Mouse (Mus musculus): ENCODE results near the gene A230050P20Rik.

DNA sequence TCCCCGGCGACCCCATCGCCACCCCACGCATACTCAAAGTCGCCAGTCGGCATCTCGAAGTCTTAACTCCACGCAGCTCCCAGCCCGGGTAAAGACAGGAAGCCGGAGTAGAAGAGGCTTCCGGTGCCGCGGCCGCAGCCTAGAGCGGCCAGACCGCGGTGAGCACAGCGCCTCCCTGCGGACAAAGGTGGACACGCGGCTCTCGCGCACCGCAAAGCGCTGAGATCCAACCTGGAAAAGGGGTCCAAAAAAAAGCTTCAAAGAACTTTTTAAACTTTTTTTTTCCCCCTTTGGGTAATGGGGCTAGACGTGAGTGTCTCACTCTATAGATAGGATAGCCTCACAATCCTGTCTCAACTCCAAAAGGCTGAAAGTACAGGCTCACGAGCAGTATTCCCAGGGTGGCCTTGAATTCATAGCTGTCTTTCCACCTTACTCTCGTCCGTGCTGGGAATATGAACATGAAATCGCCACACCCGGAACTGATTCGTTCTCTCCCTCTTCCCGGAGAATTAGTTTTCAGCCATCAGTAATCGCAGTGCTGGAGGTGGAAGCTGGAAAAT, 30.1 kb downstream of the A230050P20Rik start, which contains the start of gene Eif3g:
- TF ChIP-seq POLR2AphosphoS2 (IDR thresholded peaks at IDR 0.05; ENCODE audit: low read length) (no peak), CHD2 (IDR thresholded peaks at IDR 0.05; ENCODE audit: low read length) (no peak), CTCF (IDR thresholded peaks at IDR 0.05 in 2 of 3, conservative IDR thresholded peaks at IDR 0.05 in 1 of 3; ENCODE audit: control insufficient read depth in 1 of 3, insufficient read depth in 1 of 3, low read depth in 2 of 3, low read length in 3 of 3, poor library complexity in 1 of 3, severe bottlenecking in 1 of 3) (peak in 1 of 3 experiments; percentile 99; a peak in 2 of 6 replicates), SMC3 (IDR thresholded peaks at IDR 0.05; ENCODE audit: low read depth, low read length) (no peak), EP300 (IDR thresholded peaks at IDR 0.05; ENCODE audit: low read depth in 1 of 2, low read length in 2 of 2) (no peak), GATA1 (IDR thresholded peaks at IDR 0.05; ENCODE audit: low read depth, low read length) (no peak), POLR2A (IDR thresholded peaks at IDR 0.05; ENCODE audit: control insufficient read depth in 1 of 2, insufficient read depth in 1 of 2, low read depth in 1 of 2, low read length in 2 of 2, poor library complexity in 1 of 2) (peak in 1 of 2 experiments; percentile 99; a peak in 2 of 4 replicates), MAFK (IDR thresholded peaks at IDR 0.05; ENCODE audit: borderline replicate concordance, low read depth, low read length) (no peak), ZMIZ1 (IDR thresholded peaks at IDR 0.05; ENCODE audit: low read depth, low read length) (no peak), RCOR1 (IDR thresholded peaks at IDR 0.05; ENCODE audit: low read depth, low read length) (no peak), MAX (IDR thresholded peaks at IDR 0.05; ENCODE audit: low read length) (no peak), MEF2A (IDR thresholded peaks at IDR 0.05; ENCODE audit: extremely low read depth, insufficient replicate concordance, low read depth, low read length, poor library complexity, severe bottlenecking) (no peak), E2F4 (IDR thresholded peaks at IDR 0.05; ENCODE audit: borderline replicate concordance, low read depth, low read length) (no peak)
